ENCODE assay signal across 32 mouse cellular contexts in the genomic region with DNA sequence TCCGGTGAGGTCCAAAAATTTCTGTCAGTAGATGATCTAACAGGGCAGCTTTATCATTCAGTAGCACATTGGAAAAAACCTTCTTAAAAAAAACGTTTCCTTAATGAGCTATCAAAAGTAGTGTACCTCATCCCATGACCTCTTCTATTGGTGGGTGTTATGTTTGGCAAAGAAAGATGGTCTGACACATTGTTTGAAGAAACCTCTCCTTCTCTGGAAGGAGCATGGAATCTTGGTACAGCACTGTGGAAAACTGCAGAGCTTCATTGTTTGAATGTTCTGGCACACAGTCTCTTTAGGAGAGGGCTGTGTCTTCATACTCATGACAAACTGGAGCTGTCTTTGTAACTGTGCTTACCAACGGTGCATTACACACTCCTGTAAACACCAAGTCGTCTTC. TPM values are rescaled to one million over a fixed set of nuclear protein-coding genes. Genes with fewer than 3 reads are reported as not detected.
DNase-seq lines count a peak whose midpoint lies in the region; ATAC-seq lines count a peak whose summit lies in the region.
"Had no signal": no experiment of that assay in that cellular context is flagged by ENCODE, and none has a peak within 500 bp of the region (broad histone marks: within the 10 kb centered on the region; RNA-seq: fewer than 3 reads in every experiment).

No protein-coding gene starts in this region.

- no peak for DNase-seq in heart, embryonic 10.5 days (ENCODE audit: low spot score)
- no peak for DNase-seq in lung, adult 18-20 months
- DNase-seq in lung, postnatal 36 days = peak; percentile 53
- no peak for DNase-seq in spleen, adult 12 weeks (ENCODE audit: low spot score)
- DNase-seq: adrenal gland, adult 8-10 months; B cell, adult 2 months; cerebellum, adult 2 months; cerebellum, postnatal 36 days; embryo, embryonic 11 days; kidney, adult 9 months; kidney, postnatal 14 days; liver, postnatal 0 days; right cerebral cortex, postnatal 14 days; thymus, postnatal 14 days had no signal

- WGBS in heart, embryonic 11.5 days (ENCODE audit: insufficient replicate concordance) = 61% methylated on average over 4 of the region's 4 CpGs
- 66% methylated on average over 4 of the region's 4 CpGs for WGBS in heart, embryonic 10.5 days
- 45% methylated on average over 4 of the region's 4 CpGs for WGBS in lung, embryonic 15.5 days

- H3K9ac ChIP-seq in heart, embryonic 11.5 days (ENCODE audit: low read depth, low read length) = no peak overlapping the region
- no peak overlapping the region for H3K9ac ChIP-seq in lung, embryonic 15.5 days
- H3K9ac ChIP-seq: embryonic facial prominence, embryonic 13.5 days; forebrain, embryonic 13.5 days; limb, embryonic 12.5 days; liver, postnatal 0 days; midbrain, embryonic 15.5 days; neural tube, embryonic 12.5 days had no signal

- H3K4me2 ChIP-seq in heart, embryonic 11.5 days = no peak overlapping the region
- no peak overlapping the region for H3K4me2 ChIP-seq in lung, embryonic 15.5 days
- H3K4me2 ChIP-seq: embryonic facial prominence, embryonic 13.5 days; forebrain, embryonic 13.5 days; limb, embryonic 12.5 days; liver, embryonic 11.5 days; midbrain, embryonic 15.5 days; neural tube, embryonic 12.5 days had no signal

- H3K9me3 ChIP-seq in heart, embryonic 11.5 days (replicated peaks; ENCODE audit: control insufficient read depth, low read length) = no peaks in the 10 kb centered on the region
- no peaks in the 10 kb centered on the region for H3K9me3 ChIP-seq in heart, embryonic 10.5 days
- H3K9me3 ChIP-seq in lung, embryonic 15.5 days = no peaks in the 10 kb centered on the region
- H3K9me3 ChIP-seq: embryonic facial prominence, embryonic 13.5 days; forebrain, embryonic 13.5 days; G1E; limb, embryonic 12.5 days; midbrain, embryonic 15.5 days; neural tube, embryonic 12.5 days had no signal

- H3K36me3 ChIP-seq in heart, embryonic 11.5 days (ENCODE audit: control insufficient read depth, insufficient read depth, low read length) = no peaks in the 10 kb centered on the region
- H3K36me3 ChIP-seq in heart, embryonic 10.5 days = no peaks in the 10 kb centered on the region
- H3K36me3 ChIP-seq in lung, embryonic 15.5 days = no peaks in the 10 kb centered on the region
- H3K36me3 ChIP-seq: embryonic facial prominence, embryonic 13.5 days; G1E; limb, embryonic 12.5 days; midbrain, embryonic 15.5 days; neural tube, embryonic 12.5 days had no signal

- ATAC-seq in heart, embryonic 11.5 days (replicated peaks; ENCODE audit: insufficient number of reproducible peaks, low FRiP score, low TSS enrichment) = peak; percentile 46; the same call in 1 of the 2 replicates
- peak; percentile 25; the same call in 1 of the 2 replicates for ATAC-seq in lung, embryonic 15.5 days (ENCODE audit: borderline replicate concordance, extremely low read depth, low FRiP score, low TSS enrichment)
- ATAC-seq: activated CD4-positive, CD25-positive, alpha-beta regulatory T cell, adult 4 months; forebrain, embryonic 13.5 days; hindbrain, postnatal 0 days; intestine, embryonic 16.5 days; liver, postnatal 0 days; midbrain, embryonic 15.5 days had no signal

- H3K27ac ChIP-seq in heart, embryonic 11.5 days (ENCODE audit: low read depth, low read length) = no peak overlapping the region
- H3K27ac ChIP-seq in heart, embryonic 10.5 days = no peak overlapping the region
- H3K27ac ChIP-seq in lung, embryonic 15.5 days = no peak overlapping the region
- H3K27ac ChIP-seq in brown adipose tissue, adult 24 weeks (replicated peaks; ENCODE audit: low read depth, low read length) = peak overlapping the region; percentile 98
- H3K27ac ChIP-seq: embryonic facial prominence, embryonic 13.5 days; forebrain, embryonic 13.5 days; hindbrain, postnatal 0 days; limb, embryonic 12.5 days; midbrain, embryonic 15.5 days; neural tube, embryonic 12.5 days had no signal

- H3K4me3 ChIP-seq in heart, embryonic 11.5 days (ENCODE audit: low read depth, low read length) = no peak overlapping the region
- H3K4me3 ChIP-seq in heart, embryonic 10.5 days = no peak overlapping the region
- H3K4me3 ChIP-seq in lung, embryonic 15.5 days = no peak overlapping the region
- peak overlapping the region; percentile 18; the same call in 1 of the 2 replicates for H3K4me3 ChIP-seq in brown adipose tissue, adult 24 weeks (ENCODE audit: insufficient read depth, low read depth, low read length)
- H3K4me3 ChIP-seq: embryonic facial prominence, embryonic 13.5 days; forebrain, embryonic 13.5 days; limb, embryonic 12.5 days; midbrain, embryonic 15.5 days; neural tube, embryonic 12.5 days had no signal

- H3K4me1 ChIP-seq in heart, embryonic 11.5 days (ENCODE audit: control insufficient read depth, insufficient read depth, low read length) = peaks cover 2% of the 10 kb centered on the region; the same call in 1 of the 2 replicates
- peaks cover 1% of the 10 kb centered on the region; the same call in 1 of the 2 replicates for H3K4me1 ChIP-seq in heart, embryonic 10.5 days
- H3K4me1 ChIP-seq in lung, embryonic 15.5 days = peaks cover 7% of the 10 kb centered on the region; the same call in 1 of the 2 replicates
- H3K4me1 ChIP-seq in brown adipose tissue, adult 24 weeks (ENCODE audit: control insufficient read depth, insufficient read depth, insufficient read length, low read length) = peaks cover 25% of the 10 kb centered on the region

- no peaks in the 10 kb centered on the region for H3K27me3 ChIP-seq in heart, embryonic 11.5 days (ENCODE audit: control insufficient read depth, insufficient read depth, low read length)
- no peaks in the 10 kb centered on the region for H3K27me3 ChIP-seq in heart, embryonic 10.5 days (ENCODE audit: insufficient read depth, poor library complexity, severe bottlenecking)
- peaks cover 5% of the 10 kb centered on the region; the same call in 1 of the 2 replicates for H3K27me3 ChIP-seq in lung, embryonic 15.5 days
- H3K27me3 ChIP-seq: CH12.LX; forebrain, embryonic 13.5 days; limb, embryonic 12.5 days; midbrain, embryonic 15.5 days; neural tube, embryonic 12.5 days had no signal

RNA-seq across cellular contexts. Expression of gene 4930455H04Rik, which starts 4.9 kb away (rescaled TPM):
- not detected in 2 replicates for polyA plus RNA-seq in heart, embryonic 11.5 days (2014; fragmentation: Nextera tagmentation; extraction: Ambion mirVana)
- polyA plus RNA-seq in heart, embryonic 10.5 days (2016; fragmentation: Nextera tagmentation; extraction: Ambion mirVana) = not detected in 2 replicates
- not detected in 2 replicates for polyA plus RNA-seq in lung, embryonic 15.5 days (2015; fragmentation: Nextera tagmentation; extraction: Ambion mirVana)
- not detected in 2 replicates for polyA plus RNA-seq in brown adipose tissue, adult 24 weeks (2012; ENCODE audit: insufficient read depth, insufficient read length, missing spikeins)
- polyA plus RNA-seq: activated CD4-positive, CD25-positive, alpha-beta regulatory T cell, adult 4 months; cerebellum, adult 2 months; embryonic facial prominence, embryonic 13.5 days; forebrain, embryonic 13.5 days; G1E; gonadal fat pad, adult 2 months; hindbrain, embryonic 11.5 days; hindbrain, postnatal 0 days; intestine, embryonic 16.5 days; limb, embryonic 12.5 days; liver, embryonic 11.5 days; liver, postnatal 0 days; midbrain, embryonic 15.5 days; neural tube, embryonic 12.5 days; spleen, adult 2 months; stomach, embryonic 14.5 days had no signal

RNA-seq across cellular contexts. Expression of gene Palmd, which starts 5.6 kb away (rescaled TPM):
- 10.4 and 11.1 TPM in 2 replicates for polyA plus RNA-seq in heart, embryonic 11.5 days (2014; fragmentation: Nextera tagmentation; extraction: Ambion mirVana)
- polyA plus RNA-seq in heart, embryonic 10.5 days (2016; fragmentation: Nextera tagmentation; extraction: Ambion mirVana) = 3.9 and 6.6 TPM in 2 replicates
- 7.8 and 9.0 TPM in 2 replicates for polyA plus RNA-seq in lung, embryonic 15.5 days (2015; fragmentation: Nextera tagmentation; extraction: Ambion mirVana)
- 132 and 150 TPM in 2 replicates for polyA plus RNA-seq in brown adipose tissue, adult 24 weeks (2012; ENCODE audit: insufficient read depth, insufficient read length, missing spikeins)
- polyA plus RNA-seq: activated CD4-positive, CD25-positive, alpha-beta regulatory T cell, adult 4 months; G1E had no signal

Comparison
In these comparisons a context has a peak if more than half of its experiments do, and no peak if none do; other contexts are left out.
1. RNA of gene Palmd, which starts 5.6 kb away (polyA plus RNA-seq): 132 to 150 TPM in brown adipose tissue, adult 24 weeks; 10.4 to 11.1 TPM in heart, embryonic 11.5 days, 7.8 to 9.0 TPM in lung, embryonic 15.5 days and 3.9 to 6.6 TPM in heart, embryonic 10.5 days; every median in the first group is over 10 times any median in the second.